Mouse (Mus musculus) megakaryocyte progenitor cell, adult 5-6 weeks (primary cell): ENCODE data around the gene Pip4k2a. TPM values are rescaled to one million over a fixed set of nuclear protein-coding genes. Genes with fewer than 3 reads are reported as not detected.
A peak's percentile ranks its signal among the peaks of the same experiment; 100 is the strongest.

Source experiments
- ATAC-seq: replicated peaks from 2 replicates; pipeline ENCODE4 v1.8.0; 2016; ENCODE audit warnings: mild to moderate bottlenecking, moderate TSS enrichment, inconsistent platforms; ENCODE audit not compliant: poor library complexity
- total RNA-seq, 2 experiments: library from RNA; stranded (forward) in 1 of 2; stranded (reverse) in 1 of 2; fragments of 157-497, 149-512 nt in 1 of 2; fragments of 200-1000 nt in 1 of 2; gene quantifications; 2 replicates each; pipeline versions ENCODE4 v1.2.3 to v1.2.4; 2015 to 2017

Gene Pip4k2a
- total RNA-seq, 2 experiments from 2014 or later, result 23.5 to 47.3 TPM

- ATAC-seq, result no peak
Observed at GRCm38 (mm10) chr2:18982581-18982980, 15.3 kb downstream of the Pip4k2a start.

- ATAC-seq, result no peak
Observed at GRCm38 (mm10) chr2:18979675-18980074, 18.3 kb downstream of the Pip4k2a start.

- ATAC-seq, result no peak
Observed at GRCm38 (mm10) chr2:18979046-18979445, 18.9 kb downstream of the Pip4k2a start.

GRCm38 (mm10) chr2:18977201-18977805 lies 20.6 kb downstream of the Pip4k2a start:
- no peak for ATAC-seq

- ATAC-seq, result peak; percentile 76
Observed at GRCm38 (mm10) chr2:18976175-18976574, 21.8 kb downstream of the Pip4k2a start.

- peak; percentile 62 for ATAC-seq
Observed at GRCm38 (mm10) chr2:18974882-18975645, 22.9 kb downstream of the Pip4k2a start.

- no peak for ATAC-seq
Observed at GRCm38 (mm10) chr2:18971564-18971963, 26.4 kb downstream of the Pip4k2a start.

GRCm38 (mm10) chr2:18970461-18970860 lies 27.5 kb downstream of the Pip4k2a start:
- no peak for ATAC-seq

- peak; percentile 77 for ATAC-seq
Observed at GRCm38 (mm10) chr2:18969066-18969681, 28.8 kb downstream of the Pip4k2a start.

- ATAC-seq, result no peak
Observed at GRCm38 (mm10) chr2:18967451-18968063, 30.4 kb downstream of the Pip4k2a start.

GRCm38 (mm10) chr2:18966566-18966965 lies 31.4 kb downstream of the Pip4k2a start:
- ATAC-seq, result no peak

- ATAC-seq, result no peak
Observed at GRCm38 (mm10) chr2:18965950-18966349, 32.0 kb downstream of the Pip4k2a start.

GRCm38 (mm10) chr2:18965108-18965507 lies 32.8 kb downstream of the Pip4k2a start:
- ATAC-seq, result no peak

- peak; percentile 35 for ATAC-seq
Observed at GRCm38 (mm10) chr2:18963286-18964040, 34.5 kb downstream of the Pip4k2a start.

GRCm38 (mm10) chr2:18962502-18962901 lies 35.4 kb downstream of the Pip4k2a start:
- peak; percentile 45 for ATAC-seq

GRCm38 (mm10) chr2:18960376-18960973 lies 37.5 kb downstream of the Pip4k2a start:
- ATAC-seq, result no peak

GRCm38 (mm10) chr2:18959558-18959957 lies 38.4 kb downstream of the Pip4k2a start:
- no peak for ATAC-seq

- ATAC-seq, result peak; percentile 27
Observed at GRCm38 (mm10) chr2:18959008-18959407, 38.9 kb downstream of the Pip4k2a start.

- ATAC-seq, result peak; percentile 10
Observed at GRCm38 (mm10) chr2:18958501-18958900, 39.4 kb downstream of the Pip4k2a start.

- ATAC-seq, result no peak
Observed at GRCm38 (mm10) chr2:18958044-18958443, 39.9 kb downstream of the Pip4k2a start.
